Mouse (Mus musculus) heart, adult 18-20 months (tissue): ENCODE data around the gene Ifna15. TPM values are rescaled to one million over a fixed set of nuclear protein-coding genes. Genes with fewer than 3 reads are reported as not detected.
A peak's percentile ranks its signal among the peaks of the same experiment; 100 is the strongest.
"Not testable (repeated sequence)": the region's sequence is repeated elsewhere in the genome, so short reads cannot be mapped to it uniquely, and the experiment has no call there.

ENCODE experiments used
- DNase-seq, 2 experiments: peaks; one replicate each; pipeline ENCODE4 v3.0.0; 2021 to 2022; ENCODE audit warnings: mixed read lengths in 1 of 2
- long read RNA-seq, 2 experiments: library from polyadenylated mRNA; stranded (forward); transcript quantifications; one replicate each; pipeline ENCODE4 v2.0.0; 2021
- total RNA-seq, 2 experiments: library from RNA; stranded (reverse); gene quantifications; 2 replicates each; pipeline ENCODE4 v1.2.3; 2021

Ifna15 gene
- total RNA-seq: not detected
- long read RNA-seq, experiment 1: 0 reads
- long read RNA-seq, experiment 2: 0 reads

- not testable (repeated sequence) for DNase-seq
These were observed at the start of gene Ifna15 for GRCm38 (mm10) chr4:88558145-88558544. Gene Ifna15, minus strand, starts transcription at chr4:88558245.

GRCm38 (mm10) chr4:88603276-88603675 lies 45.2 kb upstream of the Ifna15 start, which contains the start of gene Ifna12:
Gene Ifna12, minus strand, starts transcription at chr4:88603376.
- DNase-seq: no peak

- no peak for DNase-seq
These were observed 34.2 kb upstream of the Ifna15 start, which contains the start of gene Ifna9 for GRCm38 (mm10) chr4:88592285-88592684. Gene Ifna9, minus strand, starts transcription at chr4:88592385.

GRCm38 (mm10) chr4:88571698-88572097 lies 13.7 kb upstream of the Ifna15 start, which contains the start of gene Ifna14:
Gene Ifna14, minus strand, starts transcription at chr4:88571798.
- DNase-seq: no peak

GRCm38 (mm10) chr4:88561791-88562190 lies 3.7 kb upstream of the Ifna15 start:
- no peak for DNase-seq

GRCm38 (mm10) chr4:88550161-88550945 lies 7.7 kb downstream of the Ifna15 start:
- peak; percentile 82 to 87 for DNase-seq

- DNase-seq: no peak
These were observed 10.1 kb downstream of the Ifna15 start for GRCm38 (mm10) chr4:88547986-88548385.

GRCm38 (mm10) chr4:88543649-88544234 lies 14.3 kb downstream of the Ifna15 start:
- DNase-seq: peak; percentile 46 to 75

- DNase-seq: peak; percentile 80 to 86
These were observed 20.7 kb downstream of the Ifna15 start for GRCm38 (mm10) chr4:88537328-88537727.

- DNase-seq: peak; percentile 46 to 57
These were observed 21.4 kb downstream of the Ifna15 start for GRCm38 (mm10) chr4:88536640-88537039.

GRCm38 (mm10) chr4:88535742-88536141 lies 22.3 kb downstream of the Ifna15 start:
- peak; percentile 18 to 21 for DNase-seq

GRCm38 (mm10) chr4:88534903-88535302 lies 23.1 kb downstream of the Ifna15 start:
- no peak for DNase-seq

GRCm38 (mm10) chr4:88533499-88533898 lies 24.5 kb downstream of the Ifna15 start:
- no peak for DNase-seq

- DNase-seq: no peak
These were observed 27.2 kb downstream of the Ifna15 start for GRCm38 (mm10) chr4:88530892-88531291.

- DNase-seq: no peak
These were observed 27.8 kb downstream of the Ifna15 start for GRCm38 (mm10) chr4:88530271-88530670.

- DNase-seq: no peak
These were observed 31.5 kb downstream of the Ifna15 start for GRCm38 (mm10) chr4:88526379-88527049.

- DNase-seq: no peak
These were observed 32.7 kb downstream of the Ifna15 start for GRCm38 (mm10) chr4:88525393-88525792.

- peak; percentile 27 to 65 for DNase-seq
These were observed 34.8 kb downstream of the Ifna15 start for GRCm38 (mm10) chr4:88523241-88523640.

- no peak for DNase-seq
These were observed 35.4 kb downstream of the Ifna15 start, which contains the start of gene Ifnb1 for GRCm38 (mm10) chr4:88522674-88523073. Gene Ifnb1, minus strand, starts transcription at chr4:88522774.

- no peak for DNase-seq
These were observed 40.1 kb downstream of the Ifna15 start for GRCm38 (mm10) chr4:88517957-88518356.

GRCm38 (mm10) chr4:88515711-88516211 lies 42.3 kb downstream of the Ifna15 start:
- DNase-seq: peak; percentile 67 to 78

- DNase-seq: no peak
These were observed 42.8 kb downstream of the Ifna15 start for GRCm38 (mm10) chr4:88515250-88515649.
